Mouse (Mus musculus) fat pad, adult 2 months (tissue): ENCODE results near the gene Ube2b.

Experiments
- DNase-seq: peaks from one replicate; pipeline ENCODE4 v3.0.0-alpha.2; 2011; ENCODE audit warnings: low read depth, low spot score; ENCODE audit errors: extremely low read depth

Gene Ube2b

GRCm38 (mm10) chr11:52000290-52000962, at the start of gene Ube2b:
Gene Ube2b, minus strand, starts transcription at chr11:52000762.
- DNase-seq, result peak; percentile 94

- no peak for DNase-seq
These were observed 46.0 kb upstream of the Ube2b start for GRCm38 (mm10) chr11:52046446-52047165.

- no peak for DNase-seq
These were observed 43.6 kb upstream of the Ube2b start for GRCm38 (mm10) chr11:52044156-52044555.

- DNase-seq, result no peak
These were observed 42.7 kb upstream of the Ube2b start for GRCm38 (mm10) chr11:52043224-52043623.

GRCm38 (mm10) chr11:52037659-52038058, 37.1 kb upstream of the Ube2b start:
- no peak for DNase-seq

- DNase-seq, result no peak
These were observed 35.3 kb upstream of the Ube2b start for GRCm38 (mm10) chr11:52035905-52036304.

- DNase-seq, result no peak
These were observed 33.4 kb upstream of the Ube2b start for GRCm38 (mm10) chr11:52033953-52034352.

- DNase-seq, result no peak
These were observed 31.8 kb upstream of the Ube2b start for GRCm38 (mm10) chr11:52032356-52032755.

GRCm38 (mm10) chr11:52018217-52018616, 17.7 kb upstream of the Ube2b start:
- no peak for DNase-seq

GRCm38 (mm10) chr11:52011541-52011940, 11.0 kb upstream of the Ube2b start:
- DNase-seq, result no peak

GRCm38 (mm10) chr11:52011011-52011410, 10.4 kb upstream of the Ube2b start:
- no peak for DNase-seq

GRCm38 (mm10) chr11:52005586-52005985, 5.0 kb upstream of the Ube2b start:
- no peak for DNase-seq

GRCm38 (mm10) chr11:52003772-52004528, 3.4 kb upstream of the Ube2b start, which contains the start of gene Cdkl3:
Gene Cdkl3, plus strand, starts transcription at chr11:52004221.
- DNase-seq, result peak; percentile 85

- no peak for DNase-seq
These were observed 2.9 kb upstream of the Ube2b start for GRCm38 (mm10) chr11:52003505-52003771.

- no peak for DNase-seq
These were observed 2.4 kb upstream of the Ube2b start for GRCm38 (mm10) chr11:52002842-52003504.

GRCm38 (mm10) chr11:52001861-52002260, 1.3 kb upstream of the Ube2b start:
- DNase-seq, result no peak

GRCm38 (mm10) chr11:52001341-52001740, 779 bp upstream of the Ube2b start:
- DNase-seq, result no peak

GRCm38 (mm10) chr11:51999611-52000289, 812 bp downstream of the Ube2b start:
- no peak for DNase-seq

GRCm38 (mm10) chr11:51971644-51972043, 28.9 kb downstream of the Ube2b start:
- no peak for DNase-seq

- no peak for DNase-seq
These were observed 31.1 kb downstream of the Ube2b start for GRCm38 (mm10) chr11:51969511-51969910.

- DNase-seq, result no peak
These were observed 31.7 kb downstream of the Ube2b start for GRCm38 (mm10) chr11:51968896-51969295.
